Mouse (Mus musculus) spleen, postnatal 36 days (tissue): ENCODE results near the gene Carmil3.
A peak's percentile ranks its signal among the peaks of the same experiment; 100 is the strongest.

Source experiments
- DNase-seq, 2 experiments: peaks; one replicate each; pipeline ENCODE4 v3.0.0; 2022; ENCODE audit warnings: low spot score in 2 of 2, mixed read lengths in 1 of 2

Carmil3 gene

DNA sequence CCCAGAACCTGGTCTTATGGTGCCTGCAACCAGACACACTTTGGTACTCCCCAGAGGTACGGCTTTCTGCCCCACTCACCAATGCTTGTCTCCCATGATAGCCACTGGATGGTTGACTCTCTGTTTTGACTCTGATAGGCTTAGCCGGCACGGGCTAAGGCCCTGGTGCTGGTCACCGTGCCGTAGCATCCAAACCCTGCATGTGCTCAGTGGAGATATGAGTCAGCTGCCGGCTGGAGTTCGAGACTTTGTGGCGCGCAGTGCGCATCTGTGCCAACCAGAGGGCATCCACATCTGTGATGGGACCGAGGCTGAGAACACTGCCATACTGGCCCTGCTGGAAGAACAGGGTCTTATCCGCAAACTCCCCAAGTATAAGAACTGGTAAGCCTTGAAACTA is 51.8 kb downstream of the Carmil3 start:
- peak; percentile 57 to 70 for DNase-seq

DNA sequence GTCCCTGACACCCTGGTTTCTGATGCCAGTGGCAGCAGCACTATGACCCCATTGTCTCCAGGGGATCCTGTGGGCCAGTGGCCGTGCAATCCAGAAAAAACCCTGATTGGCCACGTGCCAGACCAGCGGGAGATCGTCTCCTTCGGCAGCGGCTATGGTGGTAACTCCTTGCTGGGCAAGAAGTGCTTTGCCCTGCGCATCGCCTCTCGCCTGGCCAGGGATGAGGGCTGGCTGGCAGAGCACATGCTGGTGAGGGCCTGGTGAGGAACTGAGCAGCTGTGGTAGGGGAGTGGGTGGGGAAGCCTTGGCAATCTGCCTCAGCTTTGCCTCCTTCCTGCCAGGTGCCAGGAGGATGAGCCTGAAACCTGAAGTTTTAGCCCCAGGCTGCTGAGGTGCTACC is 53.9 kb downstream of the Carmil3 start:
- DNase-seq = no peak

DNA sequence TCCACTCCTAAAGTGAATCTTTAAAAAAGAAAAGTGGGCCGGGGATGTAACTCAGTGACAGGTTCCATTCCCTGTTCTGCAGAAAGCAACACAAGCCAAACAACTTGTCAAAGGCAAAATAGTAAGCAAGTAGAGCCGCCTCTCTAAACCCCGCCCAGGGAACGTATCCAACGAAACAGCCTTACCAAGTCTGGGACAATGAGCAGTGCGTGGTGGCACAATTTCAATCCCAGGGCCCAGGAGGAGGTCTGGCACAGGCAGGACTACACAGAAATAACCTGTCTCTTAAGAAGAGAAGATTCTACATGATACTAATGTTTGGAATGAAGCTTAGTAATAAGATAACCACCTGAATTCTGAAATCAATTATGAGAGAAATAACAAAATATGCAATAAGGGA is 59.7 kb downstream of the Carmil3 start:
- DNase-seq = no peak

DNA sequence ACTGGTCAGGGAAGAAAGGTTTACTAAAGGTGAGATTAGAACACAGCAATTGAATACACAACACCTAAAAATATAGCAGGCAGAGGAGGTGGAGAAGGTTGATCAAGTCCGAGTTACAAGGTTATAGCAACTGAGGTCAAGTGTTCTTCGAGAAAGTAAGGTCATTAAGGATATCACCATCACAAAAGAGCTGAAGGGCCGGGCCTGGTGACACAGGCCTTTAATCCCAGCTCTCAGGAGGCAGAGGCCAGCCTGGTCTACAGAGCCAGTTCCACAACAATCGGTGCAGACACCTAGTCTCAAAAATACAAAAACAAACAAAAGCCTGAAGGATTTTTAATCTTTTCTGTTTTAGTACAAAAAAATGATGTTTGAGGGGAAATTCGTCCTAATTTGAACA is 60.9 kb downstream of the Carmil3 start:
- no peak for DNase-seq

DNA sequence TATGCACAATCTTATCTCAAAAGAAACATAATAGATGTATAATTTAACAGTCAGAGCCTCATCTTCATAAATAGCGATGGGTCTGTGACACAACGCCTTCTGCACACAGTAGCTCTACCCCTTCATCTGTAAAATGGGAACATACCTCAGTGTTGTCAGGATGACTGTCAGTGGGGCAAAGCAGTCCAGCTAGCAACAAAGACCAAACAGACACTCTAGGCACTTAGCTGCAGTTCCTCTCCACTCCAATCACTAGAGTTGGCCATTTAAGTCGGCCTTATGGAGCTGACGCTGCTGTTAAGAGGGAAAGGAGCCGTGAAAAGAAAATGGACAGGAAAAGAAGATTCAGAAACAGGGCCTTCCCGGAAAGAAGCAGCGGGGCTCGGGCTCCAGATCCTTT is 61.3 kb downstream of the Carmil3 start:
- DNase-seq = no peak

DNA sequence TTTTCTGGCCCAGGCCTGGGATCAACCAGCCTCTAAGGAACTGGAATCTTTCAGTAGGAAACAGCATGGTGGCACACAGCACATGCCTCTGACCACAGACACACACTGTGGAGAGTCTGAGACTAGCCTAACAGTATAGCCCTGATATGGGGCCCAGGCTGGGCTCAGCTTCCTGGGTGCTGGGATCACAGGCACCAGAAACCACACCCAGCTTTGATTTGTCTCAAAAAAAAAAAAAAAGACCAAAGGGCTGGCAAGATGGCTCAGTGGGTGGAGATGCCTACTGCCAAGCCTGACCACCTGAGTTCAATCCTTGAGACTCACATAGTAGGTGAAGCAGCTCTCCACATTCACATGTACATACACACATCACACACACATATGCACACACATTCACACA is 64.2 kb downstream of the Carmil3 start:
- no peak for DNase-seq

DNA sequence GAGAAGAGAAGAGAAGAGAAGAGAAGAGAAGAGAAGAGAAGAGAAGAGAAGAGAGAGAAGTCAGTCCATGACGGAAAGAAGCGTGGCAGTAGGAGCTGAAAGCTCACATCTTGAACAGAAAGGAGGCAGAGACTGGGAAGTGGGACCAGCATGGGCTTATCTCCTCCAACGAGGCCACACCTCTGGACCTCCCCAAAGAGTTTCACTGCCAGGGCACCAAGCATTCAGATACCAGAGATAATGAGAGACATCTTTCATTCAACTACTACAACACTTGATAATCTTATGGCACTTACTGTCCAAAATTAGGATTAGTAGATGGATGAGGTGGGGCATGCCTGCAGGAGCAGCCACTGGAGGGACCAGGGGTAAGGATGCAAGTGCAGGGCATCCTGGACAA is 65.3 kb downstream of the Carmil3 start:
- no peak for DNase-seq

DNA sequence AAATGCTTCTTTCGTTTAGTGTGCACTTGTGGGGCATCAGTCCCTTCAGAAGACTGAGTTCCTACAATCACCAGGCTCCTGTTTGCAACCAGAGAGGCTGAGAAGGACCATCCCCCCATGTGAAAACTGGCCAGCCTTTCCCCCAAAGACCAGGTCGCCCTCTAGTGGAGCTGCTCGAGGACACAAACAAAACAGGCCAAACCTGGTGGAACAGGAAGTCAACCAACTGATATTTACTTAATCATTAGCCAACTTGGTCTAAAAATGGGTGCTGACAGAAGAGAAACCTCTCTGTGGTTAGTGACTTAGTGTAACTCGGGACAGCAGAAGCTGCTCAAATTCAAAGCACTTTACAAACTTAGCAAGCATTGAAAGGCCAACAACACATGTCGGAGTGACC is 66.6 kb downstream of the Carmil3 start:
- DNase-seq = peak; percentile 85 to 90

DNA sequence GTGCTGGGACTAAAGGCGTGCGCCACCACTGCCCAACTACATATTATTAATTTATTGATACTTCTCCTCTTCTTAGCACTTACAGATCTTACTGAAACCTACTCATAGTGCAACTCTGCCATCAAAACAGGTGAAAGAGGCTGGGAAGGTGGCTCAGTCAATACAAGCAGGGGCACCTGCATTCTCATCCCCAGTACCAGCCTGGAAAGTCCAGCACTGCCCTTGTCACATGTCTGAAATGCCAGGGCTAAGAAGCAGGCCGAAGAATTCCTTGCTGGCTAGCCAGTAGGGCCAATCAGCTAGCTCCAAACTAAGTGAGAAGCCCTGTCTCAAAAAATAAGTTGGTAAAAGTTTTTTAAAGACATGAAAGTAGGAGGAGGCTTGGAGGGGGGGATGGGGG is 67.1 kb downstream of the Carmil3 start:
- no peak for DNase-seq
